Mouse (Mus musculus): ENCODE results near the gene Vmn2r72.

Gene Vmn2r72

DNA sequence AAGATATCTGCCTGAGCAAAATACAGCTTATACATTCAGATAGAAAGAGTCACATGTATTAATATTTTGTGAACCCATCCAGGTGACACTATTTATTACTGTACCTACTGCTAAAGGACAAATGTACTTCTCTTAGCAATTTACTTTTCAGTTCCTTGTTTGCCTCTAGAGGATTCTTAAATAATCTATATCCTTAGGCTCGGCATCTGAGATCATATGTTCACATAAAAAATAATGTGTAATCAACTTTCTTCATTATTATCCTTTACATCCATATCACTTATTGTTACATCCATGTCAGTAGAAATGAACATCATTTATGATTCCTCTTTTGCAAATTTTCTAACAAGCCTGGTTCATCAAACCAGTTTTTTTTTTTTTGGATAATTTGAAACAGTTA lies at the start of gene Vmn2r72:
Gene Vmn2r72 (minus strand): TSS at position 101 of the 400 bp plus-strand sequence.
- no peak for DNase-seq
